8 mouse cellular contexts compared by ENCODE assay signal in genomic region chr13:54372665-54373064, GRCm38 (mm10). TPM values are rescaled to one million over a fixed set of nuclear protein-coding genes. Genes with fewer than 3 reads are reported as not detected.
DNase-seq lines count a peak whose midpoint lies in the region; ATAC-seq and TF ChIP-seq lines count a peak whose summit lies in the region.

No protein-coding gene starts in this region.

- H3K9ac ChIP-seq in intestine, embryonic 14.5 days (ENCODE audit: low read length): no peak overlapping the region
- H3K9ac ChIP-seq in intestine, embryonic 16.5 days (ENCODE audit: low read depth, low read length): no peak overlapping the region
- H3K9ac ChIP-seq in forebrain, postnatal 0 days: peak overlapping the region; percentile 73

- DNase-seq in intestine, embryonic 14.5 days (ENCODE audit: low spot score): peak; percentile 80
- DNase-seq in cerebellum, adult 18-20 months: peak; percentile 94 to 95
- peak; percentile 89 for DNase-seq in forebrain, postnatal 0 days
- DNase-seq in kidney, postnatal 25 days: peak; percentile 52 to 57
- DNase-seq in lung, adult 18-20 months: peak; percentile 18 to 26
- peak; percentile 38 for DNase-seq in retina, adult 2 months (ENCODE audit: low read depth, low spot score)
- DNase-seq in thymus, postnatal 14 days: peak; percentile 69

- H3K4me3 ChIP-seq in intestine, embryonic 14.5 days (ENCODE audit: low read depth, low read length): no peak overlapping the region
- no peak overlapping the region for H3K4me3 ChIP-seq in intestine, embryonic 16.5 days (ENCODE audit: low read length)
- peak overlapping the region; percentile 52 for H3K4me3 ChIP-seq in forebrain, postnatal 0 days (ENCODE audit: low read depth, low read length)

- no peak overlapping the region for H3K4me2 ChIP-seq in intestine, embryonic 14.5 days (ENCODE audit: low read length)
- no peak overlapping the region for H3K4me2 ChIP-seq in intestine, embryonic 16.5 days (ENCODE audit: low read depth, low read length)
- peak overlapping the region; percentile 52 for H3K4me2 ChIP-seq in forebrain, postnatal 0 days (ENCODE audit: low read depth)

- no peaks in the 10 kb centered on the region for H3K36me3 ChIP-seq in intestine, embryonic 14.5 days (ENCODE audit: control insufficient read depth, insufficient read depth, low read length)
- H3K36me3 ChIP-seq in intestine, embryonic 16.5 days (ENCODE audit: control insufficient read depth, insufficient read depth, low read length): no peaks in the 10 kb centered on the region
- H3K36me3 ChIP-seq in forebrain, postnatal 0 days (ENCODE audit: insufficient read depth): no peaks in the 10 kb centered on the region

- H3K27me3 ChIP-seq in intestine, embryonic 14.5 days (replicated peaks; ENCODE audit: control insufficient read depth, insufficient read depth, low read length): peaks cover 18% of the 10 kb centered on the region
- 0 out of 2 replicates have a peak, but pooled peaks cover 7% of the 10 kb centered on the region for H3K27me3 ChIP-seq in intestine, embryonic 16.5 days (replicated peaks; ENCODE audit: control insufficient read depth, insufficient read depth, low read length)
- no peaks in the 10 kb centered on the region for H3K27me3 ChIP-seq in forebrain, postnatal 0 days (ENCODE audit: insufficient read depth, low read length)

- peak; percentile 93 for TF ChIP-seq CTCF in forebrain, postnatal 0 days (IDR thresholded peaks at IDR 0.05; ENCODE audit: low read depth)

- peaks cover 18% of the 10 kb centered on the region; the same call in 1 of the 2 replicates for H3K4me1 ChIP-seq in intestine, embryonic 14.5 days (replicated peaks; ENCODE audit: control insufficient read depth, insufficient read depth, low read length)
- H3K4me1 ChIP-seq in intestine, embryonic 16.5 days (ENCODE audit: control insufficient read depth, insufficient read depth, low read length): peaks cover 20% of the 10 kb centered on the region
- H3K4me1 ChIP-seq in forebrain, postnatal 0 days (ENCODE audit: insufficient read depth): peaks cover 18% of the 10 kb centered on the region; the same call in 1 of the 2 replicates

- ATAC-seq in intestine, embryonic 14.5 days (replicated peaks; ENCODE audit: low FRiP score, low TSS enrichment, low read depth): no peak
- ATAC-seq in intestine, embryonic 16.5 days: no peak
- peak; percentile 49 for ATAC-seq in forebrain, postnatal 0 days

- 1% methylated on average over 16 of the region's 16 CpGs for WGBS in intestine, embryonic 14.5 days
- 6% methylated on average over 16 of the region's 16 CpGs for WGBS in intestine, embryonic 16.5 days
- under 1% methylated on average over 16 of the region's 16 CpGs for WGBS in forebrain, postnatal 0 days

- H3K27ac ChIP-seq in intestine, embryonic 14.5 days (ENCODE audit: low read depth): no peak overlapping the region
- H3K27ac ChIP-seq in intestine, embryonic 16.5 days (ENCODE audit: low read length): no peak overlapping the region
- peak overlapping the region; percentile 91 for H3K27ac ChIP-seq in forebrain, postnatal 0 days (ENCODE audit: low read depth, low read length)

- H3K9me3 ChIP-seq in intestine, embryonic 14.5 days (ENCODE audit: control insufficient read depth, low read length): no peaks in the 10 kb centered on the region
- no peaks in the 10 kb centered on the region for H3K9me3 ChIP-seq in intestine, embryonic 16.5 days (ENCODE audit: control insufficient read depth, low read length)
- no peaks in the 10 kb centered on the region for H3K9me3 ChIP-seq in forebrain, postnatal 0 days (ENCODE audit: low read length)

RNA-seq across cellular contexts. Expression of gene Cplx2, which starts 1.5 kb away (rescaled TPM):
- polyA plus RNA-seq in intestine, embryonic 14.5 days (2014; fragmentation: Nextera tagmentation; extraction: Ambion mirVana): 5.6 and 6.7 TPM in 2 replicates
- polyA plus RNA-seq in intestine, embryonic 16.5 days (2015; fragmentation: Nextera tagmentation; extraction: Ambion mirVana): 4.1 and 5.1 TPM in 2 replicates
- total RNA-seq in forebrain, postnatal 0 days (2014; rRNA removed): 98.4 and 102 TPM in 2 replicates
- polyA plus RNA-seq in forebrain, postnatal 0 days (2015; fragmentation: Nextera tagmentation; extraction: Ambion mirVana): 40.0 and 49.8 TPM in 2 replicates

Comparison
In these comparisons a context has a peak if more than half of its experiments do, and no peak if none do; other contexts are left out.
1. DNase-seq: peak in every context shown above with its lines; median percentile 94 in cerebellum, adult 18-20 months; 89 in forebrain, postnatal 0 days; 80 in intestine, embryonic 14.5 days; 69 in thymus, postnatal 14 days; 54 in kidney, postnatal 25 days; 38 in retina, adult 2 months; 22 in lung, adult 18-20 months.